Mouse (Mus musculus) stomach, postnatal 0 days (tissue): ENCODE results near the gene Coq8b.

ENCODE experiments used
- CTCF ChIP-seq: IDR thresholded peaks from 2 replicates; pipeline ENCODE4 v1.5.1; 2016; ENCODE audit warnings: antibody characterized with exemption, low read depth, mild to moderate bottlenecking, moderate library complexity
- EP300 ChIP-seq: optimal IDR thresholded peaks from 2 replicates; pipeline ENCODE3; 2016; ENCODE audit warnings: antibody characterized with exemption

DNA sequence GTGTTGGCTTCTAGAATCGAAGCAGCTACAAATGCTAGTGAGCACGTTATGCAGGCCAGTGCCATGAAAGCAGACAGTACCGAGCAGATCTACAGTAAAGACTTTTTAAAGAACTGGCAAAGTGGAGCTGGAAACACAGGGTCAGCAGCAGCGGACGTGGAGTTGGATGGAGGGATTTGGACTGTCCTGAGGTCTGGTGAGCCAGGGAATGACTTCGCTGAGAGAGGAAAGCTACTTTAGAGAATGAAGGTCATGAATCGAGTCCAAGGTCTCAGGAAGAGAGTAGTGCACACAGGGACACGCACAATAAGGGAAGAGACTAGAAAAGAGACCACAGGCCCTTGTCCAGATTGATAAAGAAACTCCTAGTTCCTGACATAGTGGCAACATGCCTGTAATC, 35.2 kb upstream of the Coq8b start:
- TF ChIP-seq CTCF (no peak), EP300 (no peak)
